Mouse (Mus musculus): ENCODE results near the gene Lekr1. TPM values are rescaled to one million over a fixed set of nuclear protein-coding genes. Genes with fewer than 3 reads are reported as not detected.

Lekr1 gene
- polyA plus RNA-seq, 1 experiment from 2014 or later = 6.2 TPM

- Histone ChIP-seq H3K36me3 (ENCODE audit: control insufficient read depth, insufficient read depth, low read length) (no peaks in the 10 kb centered on the region), H3K27me3 (ENCODE audit: control insufficient read depth, insufficient read depth, low read length) (no peaks in the 10 kb centered on the region), H3K27ac (ENCODE audit: low read depth, low read length) (no peak overlapping the region), H3K4me2 (ENCODE audit: low read depth) (no peak overlapping the region), H3K9me3 (ENCODE audit: control insufficient read depth, low read length) (no peaks in the 10 kb centered on the region), H3K4me1 (ENCODE audit: control insufficient read depth, insufficient read depth, low read length) (no peaks in the 10 kb centered on the region), H3K4me3 (ENCODE audit: low read depth, low read length) (no peak overlapping the region), H3K9ac (ENCODE audit: low read length) (no peak overlapping the region)
- no peak for DNase-seq (ENCODE audit: low spot score)
- 85% methylated on average over 9 of the region's 9 CpGs for WGBS
- no peak for ATAC-seq (ENCODE audit: insufficient read depth, low FRiP score, low TSS enrichment)
Observed at GRCm38 (mm10) chr3:65629565-65630112, 36.4 kb upstream of the Lekr1 start.

- 78% methylated on average over 4 of the region's 4 CpGs for WGBS
- H3K4me1 ChIP-seq (ENCODE audit: control insufficient read depth, insufficient read depth, low read length) = no peaks in the 10 kb centered on the region
- H3K9me3 ChIP-seq (ENCODE audit: control insufficient read depth, low read length) = no peaks in the 10 kb centered on the region
- H3K36me3 ChIP-seq (ENCODE audit: control insufficient read depth, insufficient read depth, low read length) = no peaks in the 10 kb centered on the region
- DNase-seq (ENCODE audit: low spot score) = no peak
- no peak overlapping the region for H3K4me3 ChIP-seq (ENCODE audit: low read depth, low read length)
- no peak for ATAC-seq (ENCODE audit: insufficient read depth, low FRiP score, low TSS enrichment)
- H3K4me2 ChIP-seq (ENCODE audit: low read depth) = no peak overlapping the region
- no peaks in the 10 kb centered on the region for H3K27me3 ChIP-seq (ENCODE audit: control insufficient read depth, insufficient read depth, low read length)
- H3K9ac ChIP-seq (ENCODE audit: low read length) = no peak overlapping the region
- H3K27ac ChIP-seq (ENCODE audit: low read depth, low read length) = no peak overlapping the region
Observed at GRCm38 (mm10) chr3:65633604-65634003, 32.4 kb upstream of the Lekr1 start.

GRCm38 (mm10) chr3:65635983-65636382 is 30.0 kb upstream of the Lekr1 start:
- Histone ChIP-seq H3K9me3 (ENCODE audit: control insufficient read depth, low read length) (no peaks in the 10 kb centered on the region), H3K36me3 (ENCODE audit: control insufficient read depth, insufficient read depth, low read length) (no peaks in the 10 kb centered on the region), H3K4me2 (ENCODE audit: low read depth) (no peak overlapping the region), H3K4me3 (ENCODE audit: low read depth, low read length) (no peak overlapping the region), H3K4me1 (ENCODE audit: control insufficient read depth, insufficient read depth, low read length) (no peaks in the 10 kb centered on the region), H3K9ac (ENCODE audit: low read length) (no peak overlapping the region), H3K27me3 (ENCODE audit: control insufficient read depth, insufficient read depth, low read length) (no peaks in the 10 kb centered on the region), H3K27ac (ENCODE audit: low read depth, low read length) (no peak overlapping the region)
- WGBS = 63% methylated on average over 9 of the region's 9 CpGs
- ATAC-seq (ENCODE audit: insufficient read depth, low FRiP score, low TSS enrichment) (no peak), DNase-seq (ENCODE audit: low spot score) (no peak)

- H3K9ac ChIP-seq (ENCODE audit: low read length) = no peak overlapping the region
- 83% methylated on average over 7 of the region's 7 CpGs for WGBS
- no peak overlapping the region for H3K4me3 ChIP-seq (ENCODE audit: low read depth, low read length)
- H3K27ac ChIP-seq (ENCODE audit: low read depth, low read length) = no peak overlapping the region
- ATAC-seq (ENCODE audit: insufficient read depth, low FRiP score, low TSS enrichment) = no peak
- no peaks in the 10 kb centered on the region for H3K27me3 ChIP-seq (ENCODE audit: control insufficient read depth, insufficient read depth, low read length)
- no peaks in the 10 kb centered on the region for H3K4me1 ChIP-seq (ENCODE audit: control insufficient read depth, insufficient read depth, low read length)
- no peaks in the 10 kb centered on the region for H3K36me3 ChIP-seq (ENCODE audit: control insufficient read depth, insufficient read depth, low read length)
- no peak for DNase-seq (ENCODE audit: low spot score)
- H3K9me3 ChIP-seq (ENCODE audit: control insufficient read depth, low read length) = no peaks in the 10 kb centered on the region
- H3K4me2 ChIP-seq (ENCODE audit: low read depth) = no peak overlapping the region
Observed at GRCm38 (mm10) chr3:65637313-65637712, 28.7 kb upstream of the Lekr1 start.

- no peak for DNase-seq (ENCODE audit: low spot score)
- H3K4me3 ChIP-seq (ENCODE audit: low read depth, low read length) = no peak overlapping the region
- H3K4me1 ChIP-seq (ENCODE audit: control insufficient read depth, insufficient read depth, low read length) = no peaks in the 10 kb centered on the region
- no peaks in the 10 kb centered on the region for H3K27me3 ChIP-seq (ENCODE audit: control insufficient read depth, insufficient read depth, low read length)
- H3K36me3 ChIP-seq (ENCODE audit: control insufficient read depth, insufficient read depth, low read length) = no peaks in the 10 kb centered on the region
- ATAC-seq (ENCODE audit: insufficient read depth, low FRiP score, low TSS enrichment) = peak; percentile 38; the same call in 1 of the 2 replicates
- WGBS = 91% methylated on average over 11 of the region's 11 CpGs
- no peak overlapping the region for H3K27ac ChIP-seq (ENCODE audit: low read depth, low read length)
- no peak overlapping the region for H3K4me2 ChIP-seq (ENCODE audit: low read depth)
- H3K9ac ChIP-seq (ENCODE audit: low read length) = no peak overlapping the region
- H3K9me3 ChIP-seq (ENCODE audit: control insufficient read depth, low read length) = no peaks in the 10 kb centered on the region
Observed at GRCm38 (mm10) chr3:65638896-65639295, 27.1 kb upstream of the Lekr1 start.

- WGBS = 75% methylated on average over 5 of the region's 5 CpGs
- no peak for DNase-seq (ENCODE audit: low spot score)
- peak; percentile 16; the same call in 1 of the 2 replicates for ATAC-seq (ENCODE audit: insufficient read depth, low FRiP score, low TSS enrichment)
- Histone ChIP-seq H3K9ac (ENCODE audit: low read length) (no peak overlapping the region), H3K27ac (ENCODE audit: low read depth, low read length) (no peak overlapping the region), H3K27me3 (ENCODE audit: control insufficient read depth, insufficient read depth, low read length) (no peaks in the 10 kb centered on the region), H3K36me3 (ENCODE audit: control insufficient read depth, insufficient read depth, low read length) (no peaks in the 10 kb centered on the region), H3K4me2 (ENCODE audit: low read depth) (no peak overlapping the region), H3K4me1 (ENCODE audit: control insufficient read depth, insufficient read depth, low read length) (no peaks in the 10 kb centered on the region), H3K4me3 (ENCODE audit: low read depth, low read length) (no peak overlapping the region), H3K9me3 (ENCODE audit: control insufficient read depth, low read length) (no peaks in the 10 kb centered on the region)
Observed at GRCm38 (mm10) chr3:65639454-65640014, 26.5 kb upstream of the Lekr1 start.

GRCm38 (mm10) chr3:65642959-65643358 is 23.1 kb upstream of the Lekr1 start:
- no peak overlapping the region for H3K4me2 ChIP-seq (ENCODE audit: low read depth)
- no peaks in the 10 kb centered on the region for H3K27me3 ChIP-seq (ENCODE audit: control insufficient read depth, insufficient read depth, low read length)
- no peaks in the 10 kb centered on the region for H3K9me3 ChIP-seq (ENCODE audit: control insufficient read depth, low read length)
- no peak overlapping the region for H3K4me3 ChIP-seq (ENCODE audit: low read depth, low read length)
- H3K27ac ChIP-seq (ENCODE audit: low read depth, low read length) = no peak overlapping the region
- WGBS = 90% methylated on average over 2 of the region's 2 CpGs
- DNase-seq (ENCODE audit: low spot score) (no peak), ATAC-seq (ENCODE audit: insufficient read depth, low FRiP score, low TSS enrichment) (no peak)
- H3K9ac ChIP-seq (ENCODE audit: low read length) = no peak overlapping the region
- H3K4me1 ChIP-seq (ENCODE audit: control insufficient read depth, insufficient read depth, low read length) = no peaks in the 10 kb centered on the region
- no peaks in the 10 kb centered on the region for H3K36me3 ChIP-seq (ENCODE audit: control insufficient read depth, insufficient read depth, low read length)

GRCm38 (mm10) chr3:65643654-65644053 is 22.4 kb upstream of the Lekr1 start:
- no peaks in the 10 kb centered on the region for H3K36me3 ChIP-seq (ENCODE audit: control insufficient read depth, insufficient read depth, low read length)
- no peak overlapping the region for H3K4me2 ChIP-seq (ENCODE audit: low read depth)
- no peak overlapping the region for H3K4me3 ChIP-seq (ENCODE audit: low read depth, low read length)
- DNase-seq (ENCODE audit: low spot score) (no peak), ATAC-seq (ENCODE audit: insufficient read depth, low FRiP score, low TSS enrichment) (no peak)
- H3K27me3 ChIP-seq (ENCODE audit: control insufficient read depth, insufficient read depth, low read length) = no peaks in the 10 kb centered on the region
- no peak overlapping the region for H3K9ac ChIP-seq (ENCODE audit: low read length)
- WGBS = 96% methylated on average over 1 of the region's 1 CpGs
- H3K4me1 ChIP-seq (ENCODE audit: control insufficient read depth, insufficient read depth, low read length) = no peaks in the 10 kb centered on the region
- H3K9me3 ChIP-seq (ENCODE audit: control insufficient read depth, low read length) = no peaks in the 10 kb centered on the region
- H3K27ac ChIP-seq (ENCODE audit: low read depth, low read length) = no peak overlapping the region

GRCm38 (mm10) chr3:65647592-65647991 is 18.4 kb upstream of the Lekr1 start:
- Histone ChIP-seq H3K4me3 (ENCODE audit: low read depth, low read length) (no peak overlapping the region), H3K9me3 (ENCODE audit: control insufficient read depth, low read length) (no peaks in the 10 kb centered on the region), H3K4me1 (ENCODE audit: control insufficient read depth, insufficient read depth, low read length) (no peaks in the 10 kb centered on the region), H3K27me3 (ENCODE audit: control insufficient read depth, insufficient read depth, low read length) (no peaks in the 10 kb centered on the region), H3K4me2 (ENCODE audit: low read depth) (no peak overlapping the region), H3K27ac (ENCODE audit: low read depth, low read length) (no peak overlapping the region), H3K36me3 (ENCODE audit: control insufficient read depth, insufficient read depth, low read length) (no peaks in the 10 kb centered on the region), H3K9ac (ENCODE audit: low read length) (no peak overlapping the region)
- WGBS = 84% methylated on average over 8 of the region's 8 CpGs
- ATAC-seq (ENCODE audit: insufficient read depth, low FRiP score, low TSS enrichment) (no peak), DNase-seq (ENCODE audit: low spot score) (no peak)
